Mouse (Mus musculus) gastrocnemius, postnatal 14 days (tissue): ENCODE data around the gene Pla2g4c. TPM values are rescaled to one million over a fixed set of nuclear protein-coding genes. Genes with fewer than 3 reads are reported as not detected.
"Not testable (repeated sequence)": the region's sequence is repeated elsewhere in the genome, so short reads cannot be mapped to it uniquely, and the experiment has no call there.

ENCODE experiments used
- DNase-seq: peaks from one replicate; pipeline ENCODE4 v3.0.0; 2021; ENCODE audit warnings: mixed read lengths
- intact Hi-C: fragments of 180-260 bp; cut with DNase I; formaldehyde crosslinking; loops from one replicate; pipeline ENCODE4 v1.15.1; 2025; ENCODE audit warnings: low total_unique reads
- long read RNA-seq, 2 experiments: library from polyadenylated mRNA; stranded (forward); transcript quantifications; one replicate each; pipeline ENCODE4 v2.0.0; 2021
- total RNA-seq, 2 experiments: library from RNA; stranded (reverse); gene quantifications; 2 replicates each; pipeline ENCODE4 v1.2.3; 2021

Pla2g4c gene
- total RNA-seq = under 1 TPM in 1 of 2 experiments, not detected in 1; 0.08 TPM
- long read RNA-seq, experiment 1 = 0 reads
- long read RNA-seq, experiment 2 = 0 reads

DNA sequence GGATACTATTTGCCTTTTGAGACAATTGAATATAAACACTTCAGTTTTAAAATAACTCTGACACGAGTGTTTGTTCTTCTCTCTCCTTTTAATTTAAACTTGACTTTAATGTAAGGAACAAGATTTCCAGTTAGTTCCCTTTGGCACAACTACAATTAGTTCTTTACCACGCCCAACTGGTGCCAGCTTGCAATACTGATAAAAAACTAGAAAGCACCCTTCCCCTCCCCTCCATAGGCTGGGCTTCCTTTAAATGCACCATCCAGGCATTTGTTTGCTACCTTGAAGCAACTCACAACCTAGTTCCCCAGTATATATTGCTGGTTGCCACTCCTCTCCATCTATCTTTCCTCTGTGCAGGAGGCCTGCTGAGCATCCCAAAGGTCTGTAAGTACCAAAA, at the start of gene Pla2g4c:
Gene Pla2g4c (plus strand): TSS at position 340 of the 400 bp plus-strand sequence.
- intact Hi-C loops = no loop called here
- no peak for DNase-seq

GRCm38 (mm10) chr7:13277081-13277480, 47.4 kb upstream of the Pla2g4c start, which contains the start of gene Lig1:
TSS of gene Lig1 (plus strand) at chr7:13277283.
- DNase-seq = no peak
- intact Hi-C loops = no loop called here

GRCm38 (mm10) chr7:13277833-13278232, 46.6 kb upstream of the Pla2g4c start:
- intact Hi-C loops = no loop called here

GRCm38 (mm10) chr7:13278308-13278891, 46.1 kb upstream of the Pla2g4c start, which contains the start of gene Zswim9:
TSS of gene Zswim9 (minus strand) at chr7:13278721.
- peak; percentile 92 for DNase-seq

More at GRCm38 (mm10) chr7:13277833-13278232, 46.6 kb upstream of the Pla2g4c start:
- no peak for DNase-seq

DNA sequence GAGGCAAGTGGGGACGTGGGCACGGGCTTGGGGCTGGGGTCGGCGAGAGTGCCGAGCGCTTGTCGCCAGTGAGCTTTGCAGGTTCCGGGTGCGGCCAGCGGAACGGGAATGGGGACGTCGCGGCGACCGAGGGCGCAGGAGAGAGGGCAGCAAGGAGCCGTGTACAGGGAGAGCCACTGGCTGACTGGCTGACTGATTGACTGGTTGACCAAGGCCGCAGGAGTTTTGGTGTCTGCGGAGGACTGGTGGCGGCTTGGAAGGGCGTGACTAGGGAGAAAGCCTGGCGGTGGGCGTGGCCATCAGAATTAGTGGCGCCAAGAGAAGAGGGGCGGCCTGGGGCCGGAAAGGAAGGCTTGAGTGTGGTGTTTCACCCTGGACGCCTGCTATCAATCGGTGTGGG, 45.5 kb upstream of the Pla2g4c start:
- DNase-seq, intact Hi-C loops: not testable (repeated sequence)

More at GRCm38 (mm10) chr7:13278308-13278891, 46.1 kb upstream of the Pla2g4c start, which contains the start of gene Zswim9:
- intact Hi-C loops = no loop called here

- intact Hi-C loops = loop anchor here (5.0 kb wide), 1 partner anchor 224 kb away; no protein-coding TSS in a partner anchor
- DNase-seq = no peak
Observed at GRCm38 (mm10) chr7:13288621-13289020, 35.8 kb upstream of the Pla2g4c start.

- intact Hi-C loops = no loop called here
- DNase-seq = no peak
Observed at GRCm38 (mm10) chr7:13290041-13290675, 34.3 kb upstream of the Pla2g4c start.

- intact Hi-C loops = no loop called here
- no peak for DNase-seq
Observed at GRCm38 (mm10) chr7:13291370-13291769, 33.1 kb upstream of the Pla2g4c start.

DNA sequence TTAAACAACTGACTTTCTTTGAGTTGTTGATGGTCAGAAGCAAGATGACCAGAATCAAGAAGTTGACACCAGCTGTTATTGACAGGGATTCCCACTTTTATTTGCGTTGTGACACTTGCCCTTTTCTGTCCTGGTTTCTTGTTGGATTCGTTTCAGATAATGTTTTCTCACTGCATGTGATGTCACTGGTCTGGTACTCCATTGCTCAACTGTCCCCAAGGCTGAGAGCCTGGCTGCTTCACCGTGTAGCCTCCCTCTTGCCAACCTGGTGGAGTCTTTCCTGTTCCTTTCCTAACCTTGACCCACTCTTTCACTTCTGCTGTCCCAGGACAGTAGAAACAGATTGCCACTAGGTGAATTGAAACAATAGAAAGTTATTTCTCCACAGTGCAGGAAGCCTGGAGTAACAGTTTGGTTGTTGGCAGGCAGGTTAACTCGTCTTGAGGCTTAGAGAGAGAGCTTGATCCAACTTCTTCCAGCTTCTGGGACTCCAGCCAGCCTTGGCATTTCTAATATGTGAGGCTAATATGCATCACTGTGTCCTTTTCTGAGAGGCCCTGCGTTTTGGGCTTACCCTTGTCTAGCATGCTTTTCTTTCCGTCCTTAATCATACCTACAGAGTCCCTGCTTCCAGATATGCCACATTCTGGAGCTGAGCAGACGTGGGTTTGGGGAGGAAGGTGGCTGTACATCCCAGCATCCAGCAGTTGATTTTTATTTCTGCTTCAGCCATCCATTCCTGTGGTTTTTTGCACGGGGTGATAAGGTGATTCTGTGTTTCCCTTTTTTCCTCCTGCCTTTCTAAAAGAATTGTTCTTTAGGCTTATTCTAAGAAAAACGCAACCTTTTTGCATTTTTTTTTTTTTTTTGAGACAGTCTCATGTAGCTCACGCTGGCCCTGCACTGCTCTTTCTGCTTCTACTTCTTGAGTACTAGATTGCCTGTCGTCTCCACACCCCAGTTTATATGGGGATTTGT, 30.3 kb upstream of the Pla2g4c start:
- intact Hi-C loops = no loop called here
- no peak for DNase-seq

- intact Hi-C loops = no loop called here
- DNase-seq = no peak
Observed at GRCm38 (mm10) chr7:13295256-13295655, 29.2 kb upstream of the Pla2g4c start.

- intact Hi-C loops = no loop called here
- no peak for DNase-seq
Observed at GRCm38 (mm10) chr7:13297636-13298035, 26.8 kb upstream of the Pla2g4c start.

DNA sequence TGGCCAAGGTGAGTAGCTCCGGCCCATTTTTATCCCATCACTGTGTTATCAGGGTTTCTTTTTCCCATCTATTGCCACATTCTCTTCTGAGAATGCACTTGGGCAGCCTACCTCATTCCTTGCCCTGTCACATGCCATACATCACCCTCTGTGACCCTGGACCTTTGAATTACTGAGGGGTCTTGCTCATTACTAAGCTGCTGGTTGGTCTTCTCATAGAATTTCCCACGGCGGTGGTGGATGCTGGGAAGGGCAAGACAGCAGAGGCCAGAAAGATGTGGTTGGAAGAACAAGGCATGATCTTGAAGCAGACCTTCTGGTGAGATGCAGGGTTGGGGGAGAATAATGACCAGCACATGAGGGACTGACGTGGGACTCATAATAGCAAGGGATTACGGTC, 25.6 kb upstream of the Pla2g4c start:
- no peak for DNase-seq
- intact Hi-C loops = no loop called here

- intact Hi-C loops = no loop called here
- DNase-seq = no peak
Observed at GRCm38 (mm10) chr7:13301643-13302042, 22.8 kb upstream of the Pla2g4c start.

DNA sequence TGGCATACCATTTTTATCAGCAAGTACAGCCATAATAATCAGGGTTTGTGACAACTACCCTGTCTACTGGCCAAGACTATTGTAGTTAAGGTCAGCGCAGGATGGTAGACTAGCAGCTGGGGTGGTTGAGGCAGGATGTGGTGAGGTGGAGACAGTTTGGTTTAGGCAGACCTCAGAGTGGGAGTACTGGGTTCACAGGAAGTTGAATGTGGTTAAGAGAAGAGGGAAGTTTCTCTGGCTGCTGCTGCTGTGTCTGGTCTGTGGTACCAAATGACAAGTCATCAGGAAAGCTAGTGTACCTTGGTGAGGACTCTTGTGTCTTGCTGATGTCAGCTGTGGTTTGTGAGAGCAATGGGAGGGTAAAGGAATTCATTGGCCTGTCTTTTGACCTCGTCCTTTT, 21.7 kb upstream of the Pla2g4c start:
- no peak for DNase-seq
- intact Hi-C loops = no loop called here

DNA sequence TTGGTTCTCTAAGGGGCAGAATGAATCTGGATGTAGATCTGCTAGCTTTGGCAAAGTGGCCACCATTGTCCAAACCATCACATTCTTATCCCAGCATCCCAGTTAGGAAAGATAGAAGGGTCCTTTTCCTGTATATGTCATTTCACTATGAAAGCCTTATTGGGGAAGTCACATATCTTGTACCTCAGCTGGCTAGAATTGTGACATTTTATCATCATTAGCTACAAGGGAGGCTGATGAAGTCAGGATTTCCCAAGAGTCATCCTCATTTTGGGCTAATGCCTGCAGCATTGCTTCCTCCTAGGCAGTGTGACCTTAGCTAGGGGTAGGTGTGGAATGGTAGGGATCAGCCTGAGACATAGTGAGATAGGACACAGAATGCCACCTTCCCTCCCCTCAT, 21.1 kb upstream of the Pla2g4c start:
- intact Hi-C loops = no loop called here
- no peak for DNase-seq

GRCm38 (mm10) chr7:13309407-13309806, 15.0 kb upstream of the Pla2g4c start:
- intact Hi-C loops = no loop called here
- DNase-seq = no peak

DNA sequence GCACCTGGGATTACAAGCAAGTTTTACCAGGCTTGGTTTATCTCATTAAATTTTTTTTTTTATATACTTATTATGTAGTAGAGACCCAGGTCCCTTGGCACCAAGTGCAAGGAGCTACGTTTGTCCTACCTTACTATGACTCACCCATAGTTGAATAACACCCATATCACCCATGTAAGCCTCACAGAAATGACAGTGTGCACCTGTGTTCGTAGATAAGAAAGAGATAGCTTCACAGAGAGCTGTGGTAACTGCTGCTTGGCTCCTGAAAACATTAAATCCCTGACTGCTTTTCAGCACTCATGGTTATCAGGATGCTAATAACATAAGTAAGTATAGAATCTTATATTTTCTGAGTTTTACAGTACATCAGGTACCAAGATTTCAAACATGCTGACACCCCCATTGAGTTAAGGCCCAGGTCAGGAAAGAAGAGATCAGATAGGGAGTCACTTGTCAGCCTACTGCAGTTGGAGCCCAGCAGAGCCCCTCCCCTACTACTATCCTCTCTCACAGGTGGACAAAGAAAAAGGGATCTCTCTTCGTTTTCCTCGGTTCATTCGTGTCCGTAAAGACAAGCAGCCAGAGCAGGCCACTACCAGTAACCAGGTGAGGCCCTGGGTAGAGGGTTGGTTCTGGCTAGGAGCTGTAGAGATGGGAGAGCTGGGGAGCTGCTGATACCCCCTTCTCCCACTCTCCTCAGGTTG, 13.8 kb upstream of the Pla2g4c start:
- intact Hi-C loops = no loop called here
- no peak for DNase-seq

GRCm38 (mm10) chr7:13311401-13311800, 13.1 kb upstream of the Pla2g4c start:
- intact Hi-C loops = no loop called here

DNA sequence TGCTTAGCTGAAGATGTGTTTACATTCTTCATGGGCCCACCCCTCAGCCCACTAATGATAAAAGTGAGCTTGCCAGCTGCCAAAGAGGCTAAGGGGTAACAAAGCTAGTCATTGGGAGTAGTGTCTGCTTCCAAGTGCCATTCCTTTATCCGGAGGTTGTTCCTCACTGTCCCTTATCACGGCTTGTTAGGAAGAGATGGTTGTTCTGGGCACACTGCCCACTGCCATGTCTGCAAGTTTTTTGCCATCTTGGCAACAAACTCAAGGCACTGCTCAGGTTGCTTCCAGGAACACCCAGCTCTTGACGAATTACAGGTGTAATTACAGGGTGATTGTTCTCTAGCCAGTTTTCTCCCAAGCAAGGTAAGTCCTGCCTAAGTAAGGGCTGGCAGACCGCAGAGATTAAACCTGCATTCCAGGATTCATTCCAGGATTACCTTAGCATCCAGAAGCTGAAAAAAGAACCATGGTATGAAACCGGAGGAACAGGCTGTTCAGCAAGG, 10.3 kb upstream of the Pla2g4c start:
- DNase-seq = no peak
- intact Hi-C loops = no loop called here

More at GRCm38 (mm10) chr7:13311401-13311800, 13.1 kb upstream of the Pla2g4c start:
- DNase-seq = no peak
